Mouse (Mus musculus): ENCODE results near the gene Depdc1b. TPM values are rescaled to one million over a fixed set of nuclear protein-coding genes. Genes with fewer than 3 reads are reported as not detected.

The Depdc1b gene
- total and polyA plus RNA-seq, 2 experiments from 2014 or later, result 1.1 TPM; not detected in 1

DNA sequence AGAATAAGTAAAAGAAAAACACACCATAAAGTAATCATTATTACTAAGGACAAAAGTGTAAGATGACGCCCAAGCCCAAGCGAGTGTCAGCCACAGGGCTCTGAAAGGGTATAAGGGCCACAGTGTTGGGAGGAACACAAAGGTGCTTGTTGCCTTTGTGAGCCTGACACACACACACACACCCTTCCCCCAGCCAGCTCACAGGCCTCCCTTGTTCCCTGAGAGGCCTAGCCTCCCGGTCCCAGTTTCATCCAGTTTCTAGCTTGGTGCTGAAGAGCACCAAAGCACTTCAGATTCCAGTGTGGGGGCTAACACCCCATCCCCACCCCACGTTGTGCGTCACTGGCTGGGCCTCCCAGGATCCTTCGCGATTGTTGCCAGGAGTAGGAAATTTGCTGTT lies 14.7 kb upstream of the Depdc1b start:
- Histone ChIP-seq H3K4me1 (ENCODE audit: control insufficient read depth, insufficient read depth) (no peaks in the 10 kb centered on the region), H3K36me3 (replicated peaks; ENCODE audit: control insufficient read depth, insufficient read depth, low read length) (no peaks in the 10 kb centered on the region), H3K9ac (replicated peaks; ENCODE audit: low read depth, low read length) (no peak overlapping the region), H3K27me3 (ENCODE audit: control insufficient read depth, insufficient read depth, low read length) (peaks cover 46% of the 10 kb centered on the region), H3K9me3 (replicated peaks; ENCODE audit: control insufficient read depth, low read length) (no peaks in the 10 kb centered on the region), H3K4me3 (ENCODE audit: low read depth, low read length) (no peak overlapping the region), H3K27ac (ENCODE audit: low read depth) (no peak overlapping the region), H3K4me2 (ENCODE audit: low read depth, low read length) (no peak overlapping the region)
- ATAC-seq (ENCODE audit: insufficient read depth, low read depth), result no peak
- TF ChIP-seq EP300 (IDR thresholded peaks at IDR 0.05; ENCODE audit: low read depth), result no peak
- no peak for TF ChIP-seq CTCF (IDR thresholded peaks at IDR 0.05; ENCODE audit: low read depth)
- WGBS, result 68% methylated on average over 7 of the region's 7 CpGs
- no peak for DNase-seq (ENCODE audit: low spot score)

- Histone ChIP-seq H3K4me2 (ENCODE audit: low read depth, low read length) (no peak overlapping the region), H3K9ac (replicated peaks; ENCODE audit: low read depth, low read length) (no peak overlapping the region), H3K4me3 (ENCODE audit: low read depth, low read length) (no peak overlapping the region), H3K4me1 (ENCODE audit: control insufficient read depth, insufficient read depth) (no peaks in the 10 kb centered on the region), H3K9me3 (replicated peaks; ENCODE audit: control insufficient read depth, low read length) (no peaks in the 10 kb centered on the region), H3K27me3 (ENCODE audit: control insufficient read depth, insufficient read depth, low read length) (peaks cover 55% of the 10 kb centered on the region), H3K36me3 (replicated peaks; ENCODE audit: control insufficient read depth, insufficient read depth, low read length) (no peaks in the 10 kb centered on the region), H3K27ac (ENCODE audit: low read depth) (no peak overlapping the region)
- ATAC-seq (ENCODE audit: insufficient read depth, low read depth), result no peak
- no peak for TF ChIP-seq EP300 (IDR thresholded peaks at IDR 0.05; ENCODE audit: low read depth)
- no peak for TF ChIP-seq CTCF (IDR thresholded peaks at IDR 0.05; ENCODE audit: low read depth)
- no peak for DNase-seq (ENCODE audit: low spot score)
- 80% methylated on average over 7 of the region's 7 CpGs for WGBS
Observed at GRCm38 (mm10) chr13:108302957-108303675, 13.0 kb upstream of the Depdc1b start.

- Histone ChIP-seq H3K4me2 (ENCODE audit: low read depth, low read length) (no peak overlapping the region), H3K27ac (ENCODE audit: low read depth) (no peak overlapping the region), H3K4me1 (ENCODE audit: control insufficient read depth, insufficient read depth) (no peaks in the 10 kb centered on the region), H3K36me3 (replicated peaks; ENCODE audit: control insufficient read depth, insufficient read depth, low read length) (no peaks in the 10 kb centered on the region), H3K9me3 (replicated peaks; ENCODE audit: control insufficient read depth, low read length) (no peaks in the 10 kb centered on the region), H3K4me3 (ENCODE audit: low read depth, low read length) (no peak overlapping the region), H3K27me3 (ENCODE audit: control insufficient read depth, insufficient read depth, low read length) (peaks cover 60% of the 10 kb centered on the region), H3K9ac (replicated peaks; ENCODE audit: low read depth, low read length) (no peak overlapping the region)
- no peak for DNase-seq (ENCODE audit: low spot score)
- 51% methylated on average over 1 of the region's 1 CpGs for WGBS
- TF ChIP-seq EP300 (IDR thresholded peaks at IDR 0.05; ENCODE audit: low read depth) (no peak), CTCF (IDR thresholded peaks at IDR 0.05; ENCODE audit: low read depth) (no peak)
- no peak for ATAC-seq (ENCODE audit: insufficient read depth, low read depth)
Observed at GRCm38 (mm10) chr13:108303841-108304240, 12.3 kb upstream of the Depdc1b start.

DNA sequence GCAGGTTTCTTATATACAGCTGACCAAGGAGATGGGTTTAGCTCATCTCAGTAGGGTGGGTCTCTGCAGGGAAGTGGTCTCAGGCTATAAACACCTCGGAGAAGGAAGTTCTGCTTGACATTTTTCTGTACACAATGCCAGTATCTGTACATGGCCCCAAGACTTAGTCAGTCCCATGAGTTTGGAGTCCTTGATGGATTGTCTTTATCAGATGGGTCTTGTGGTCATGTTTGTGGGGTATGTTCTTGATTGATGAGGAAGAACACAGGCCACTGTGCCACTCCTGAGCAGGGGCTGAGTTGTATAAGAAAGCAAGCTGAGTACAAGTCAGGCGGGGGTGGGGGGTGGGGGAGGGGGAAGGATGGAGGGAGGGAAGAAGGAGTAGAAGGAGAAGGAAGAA lies 11.5 kb upstream of the Depdc1b start:
- TF ChIP-seq CTCF (IDR thresholded peaks at IDR 0.05; ENCODE audit: low read depth) (no peak), EP300 (IDR thresholded peaks at IDR 0.05; ENCODE audit: low read depth) (no peak)
- 65% methylated on average over 2 of the region's 2 CpGs for WGBS
- no peak for DNase-seq (ENCODE audit: low spot score)

DNA sequence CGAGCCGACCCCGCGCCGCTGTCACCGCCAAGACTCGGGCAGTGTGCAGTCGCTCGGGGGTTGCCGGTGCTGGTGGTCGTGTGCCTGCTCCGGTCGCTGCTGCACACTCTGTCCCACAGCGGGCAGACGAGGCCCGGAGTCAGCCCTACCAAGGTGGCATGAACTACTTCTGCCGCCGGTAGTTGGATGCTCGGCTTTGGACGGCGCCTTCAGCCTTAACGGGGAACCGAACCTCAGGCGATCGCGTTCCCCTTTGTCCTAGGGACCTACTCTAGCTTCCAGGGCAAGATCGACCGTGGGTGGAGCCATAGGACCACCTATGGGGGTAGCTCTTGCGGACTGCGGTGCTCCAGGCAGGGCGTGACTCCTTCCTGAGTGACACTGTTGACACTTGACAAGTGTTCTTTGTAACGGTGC lies 363 bp downstream of the Depdc1b start:
- Histone ChIP-seq H3K36me3 (replicated peaks; ENCODE audit: control insufficient read depth, insufficient read depth, low read length) (no peaks in the 10 kb centered on the region), H3K9me3 (replicated peaks; ENCODE audit: control insufficient read depth, low read length) (0 out of 2 replicates have a peak, but pooled peaks cover 6% of the 10 kb centered on the region), H3K4me3 (ENCODE audit: low read depth, low read length) (peak overlapping the region; percentile 70), H3K9ac (replicated peaks; ENCODE audit: low read depth, low read length) (peak overlapping the region; percentile 52; the same call in 1 of the 2 replicates), H3K27ac (ENCODE audit: low read depth) (peak overlapping the region; percentile 67), H3K4me2 (ENCODE audit: low read depth, low read length) (peak overlapping the region; percentile 99), H3K27me3 (ENCODE audit: control insufficient read depth, insufficient read depth, low read length) (peaks cover 44% of the 10 kb centered on the region), H3K4me1 (ENCODE audit: control insufficient read depth, insufficient read depth) (peaks cover 12% of the 10 kb centered on the region)
- WGBS, result 0% methylated on average over 32 of the region's 32 CpGs
- DNase-seq (ENCODE audit: low spot score) (peak; percentile 19), ATAC-seq (ENCODE audit: insufficient read depth, low read depth) (peak; percentile 17; the same call in 1 of the 2 replicates)
- TF ChIP-seq CTCF (IDR thresholded peaks at IDR 0.05; ENCODE audit: low read depth) (no peak), EP300 (IDR thresholded peaks at IDR 0.05; ENCODE audit: low read depth) (no peak)

More for the DNA sequence above, 11.5 kb upstream of the Depdc1b start:
- no peak overlapping the region for H3K9ac ChIP-seq (replicated peaks; ENCODE audit: low read depth, low read length)
- no peaks in the 10 kb centered on the region for H3K4me1 ChIP-seq (ENCODE audit: control insufficient read depth, insufficient read depth)
- H3K27me3 ChIP-seq (ENCODE audit: control insufficient read depth, insufficient read depth, low read length), result peaks cover 55% of the 10 kb centered on the region
- H3K4me3 ChIP-seq (ENCODE audit: low read depth, low read length), result no peak overlapping the region
- no peak overlapping the region for H3K4me2 ChIP-seq (ENCODE audit: low read depth, low read length)
- no peaks in the 10 kb centered on the region for H3K36me3 ChIP-seq (replicated peaks; ENCODE audit: control insufficient read depth, insufficient read depth, low read length)
- ATAC-seq (ENCODE audit: insufficient read depth, low read depth), result no peak
- H3K27ac ChIP-seq (ENCODE audit: low read depth), result no peak overlapping the region
- H3K9me3 ChIP-seq (replicated peaks; ENCODE audit: control insufficient read depth, low read length), result no peaks in the 10 kb centered on the region

Measured in heart, postnatal 0 days (tissue).